Mouse (Mus musculus): ENCODE data around the gene Pnkp. TPM values are rescaled to one million over a fixed set of nuclear protein-coding genes. Genes with fewer than 3 reads are reported as not detected.

The Pnkp gene
- polyA plus RNA-seq, 1 experiment from 2014 or later = 26.6 TPM

GRCm38 (mm10) chr7:44815721-44816469 lies 41.0 kb upstream of the Pnkp start, which contains the start of the genes Nup62 and Il4i1:
TSS of gene Nup62 (plus strand) at chr7:44816088.
TSS of gene Il4i1 (plus strand) at chr7:44816387.
- Histone ChIP-seq H3K36me3 (ENCODE audit: control insufficient read depth, insufficient read depth, low read length) (peaks cover 17% of the 10 kb centered on the region; the same call in 1 of the 2 replicates), H3K4me3 (ENCODE audit: low read length) (peak within 1 kb of the TSS; percentile 82), H3K4me1 (ENCODE audit: control insufficient read depth, insufficient read depth, low read length) (peaks cover 35% of the 10 kb centered on the region), H3K9me3 (ENCODE audit: control insufficient read depth, low read length) (no peaks in the 10 kb centered on the region), H3K9ac (ENCODE audit: low read depth, low read length) (peak within 1 kb of the TSS; percentile 95), H3K4me2 (ENCODE audit: low read depth, low read length) (peak within 1 kb of the TSS; percentile 79), H3K27me3 (replicated peaks; ENCODE audit: control insufficient read depth, insufficient read depth, low read length) (no peaks in the 10 kb centered on the region), H3K27ac (ENCODE audit: low read length) (peak within 1 kb of the TSS; percentile 98)
- WGBS = under 1% methylated on average over 62 of the region's 62 CpGs
- ATAC-seq = peak; percentile 94

- Histone ChIP-seq H3K36me3 (ENCODE audit: control insufficient read depth, insufficient read depth, low read length) (peaks cover 14% of the 10 kb centered on the region; the same call in 1 of the 2 replicates), H3K4me1 (ENCODE audit: control insufficient read depth, insufficient read depth, low read length) (peaks cover 38% of the 10 kb centered on the region), H3K4me3 (ENCODE audit: low read length) (peak within 1 kb of the TSS; percentile 82), H3K9ac (ENCODE audit: low read depth, low read length) (peak within 1 kb of the TSS; percentile 95), H3K9me3 (ENCODE audit: control insufficient read depth, low read length) (no peaks in the 10 kb centered on the region), H3K4me2 (ENCODE audit: low read depth, low read length) (peak within 1 kb of the TSS; percentile 79), H3K27ac (ENCODE audit: low read length) (peak within 1 kb of the TSS; percentile 98), H3K27me3 (replicated peaks; ENCODE audit: control insufficient read depth, insufficient read depth, low read length) (no peaks in the 10 kb centered on the region)
- WGBS = under 1% methylated on average over 50 of the region's 57 CpGs
- ATAC-seq = peak; percentile 51
These were observed 40.4 kb upstream of the Pnkp start, which contains the start of gene Atf5 for GRCm38 (mm10) chr7:44816470-44817021. TSS of gene Atf5 (minus strand) at chr7:44816658.

GRCm38 (mm10) chr7:44817441-44817840 lies 39.5 kb upstream of the Pnkp start:
- Histone ChIP-seq H3K4me3 (ENCODE audit: low read length) (peak overlapping the region; percentile 82), H3K27ac (ENCODE audit: low read length) (peak overlapping the region; percentile 98), H3K4me2 (ENCODE audit: low read depth, low read length) (peak overlapping the region; percentile 79), H3K27me3 (replicated peaks; ENCODE audit: control insufficient read depth, insufficient read depth, low read length) (no peaks in the 10 kb centered on the region), H3K9me3 (ENCODE audit: control insufficient read depth, low read length) (no peaks in the 10 kb centered on the region), H3K36me3 (ENCODE audit: control insufficient read depth, insufficient read depth, low read length) (peaks cover 7% of the 10 kb centered on the region; the same call in 1 of the 2 replicates), H3K9ac (ENCODE audit: low read depth, low read length) (peak overlapping the region; percentile 95), H3K4me1 (ENCODE audit: control insufficient read depth, insufficient read depth, low read length) (peaks cover 40% of the 10 kb centered on the region)
- WGBS = 17% methylated on average over 3 of the region's 3 CpGs
- no peak for ATAC-seq

GRCm38 (mm10) chr7:44818164-44818563 lies 38.8 kb upstream of the Pnkp start:
- 0 out of 2 replicates have a peak, but pooled peaks cover 3% of the 10 kb centered on the region for H3K36me3 ChIP-seq (ENCODE audit: control insufficient read depth, insufficient read depth, low read length)
- H3K4me3 ChIP-seq (ENCODE audit: low read length) = peak overlapping the region; percentile 82
- H3K4me2 ChIP-seq (ENCODE audit: low read depth, low read length) = peak overlapping the region; percentile 79
- no peak for ATAC-seq
- no peaks in the 10 kb centered on the region for H3K27me3 ChIP-seq (replicated peaks; ENCODE audit: control insufficient read depth, insufficient read depth, low read length)
- 12% methylated on average over 2 of the region's 2 CpGs for WGBS
- H3K4me1 ChIP-seq (ENCODE audit: control insufficient read depth, insufficient read depth, low read length) = peaks cover 45% of the 10 kb centered on the region
- peak overlapping the region; percentile 98; the same call in 1 of the 2 replicates for H3K27ac ChIP-seq (ENCODE audit: low read length)
- peak overlapping the region; percentile 65; the same call in 1 of the 2 replicates for H3K9ac ChIP-seq (ENCODE audit: low read depth, low read length)
- H3K9me3 ChIP-seq (ENCODE audit: control insufficient read depth, low read length) = no peaks in the 10 kb centered on the region

- WGBS = 36% methylated on average over 6 of the region's 6 CpGs
- peak overlapping the region; percentile 82 for H3K4me3 ChIP-seq (ENCODE audit: low read length)
- ATAC-seq = no peak
- peaks cover 47% of the 10 kb centered on the region for H3K4me1 ChIP-seq (ENCODE audit: control insufficient read depth, insufficient read depth, low read length)
- H3K27me3 ChIP-seq (replicated peaks; ENCODE audit: control insufficient read depth, insufficient read depth, low read length) = no peaks in the 10 kb centered on the region
- H3K4me2 ChIP-seq (ENCODE audit: low read depth, low read length) = peak overlapping the region; percentile 79
- no peaks in the 10 kb centered on the region for H3K9me3 ChIP-seq (ENCODE audit: control insufficient read depth, low read length)
- no peaks in the 10 kb centered on the region for H3K36me3 ChIP-seq (ENCODE audit: control insufficient read depth, insufficient read depth, low read length)
- peak overlapping the region; percentile 44 for H3K27ac ChIP-seq (ENCODE audit: low read length)
- peak overlapping the region; percentile 65 for H3K9ac ChIP-seq (ENCODE audit: low read depth, low read length)
These were observed 38.1 kb upstream of the Pnkp start for GRCm38 (mm10) chr7:44818751-44819235.

- H3K36me3 ChIP-seq (ENCODE audit: control insufficient read depth, insufficient read depth, low read length) = no peaks in the 10 kb centered on the region
- H3K9ac ChIP-seq (ENCODE audit: low read depth, low read length) = peak overlapping the region; percentile 65
- H3K27ac ChIP-seq (ENCODE audit: low read length) = peak overlapping the region; percentile 44; the same call in 1 of the 2 replicates
- 89% methylated on average over 2 of the region's 2 CpGs for WGBS
- H3K4me1 ChIP-seq (ENCODE audit: control insufficient read depth, insufficient read depth, low read length) = peaks cover 47% of the 10 kb centered on the region
- peak overlapping the region; percentile 79 for H3K4me2 ChIP-seq (ENCODE audit: low read depth, low read length)
- ATAC-seq = no peak
- H3K27me3 ChIP-seq (replicated peaks; ENCODE audit: control insufficient read depth, insufficient read depth, low read length) = no peaks in the 10 kb centered on the region
- no peaks in the 10 kb centered on the region for H3K9me3 ChIP-seq (ENCODE audit: control insufficient read depth, low read length)
- peak overlapping the region; percentile 82 for H3K4me3 ChIP-seq (ENCODE audit: low read length)
These were observed 37.5 kb upstream of the Pnkp start for GRCm38 (mm10) chr7:44819391-44819790.

GRCm38 (mm10) chr7:44819863-44820262 lies 37.1 kb upstream of the Pnkp start:
- Histone ChIP-seq H3K9me3 (ENCODE audit: control insufficient read depth, low read length) (no peaks in the 10 kb centered on the region), H3K4me1 (ENCODE audit: control insufficient read depth, insufficient read depth, low read length) (peaks cover 46% of the 10 kb centered on the region), H3K27me3 (replicated peaks; ENCODE audit: control insufficient read depth, insufficient read depth, low read length) (no peaks in the 10 kb centered on the region), H3K9ac (ENCODE audit: low read depth, low read length) (peak overlapping the region; percentile 65), H3K4me2 (ENCODE audit: low read depth, low read length) (peak overlapping the region; percentile 5; the same call in 1 of the 2 replicates), H3K4me3 (ENCODE audit: low read length) (peak overlapping the region; percentile 2; the same call in 1 of the 2 replicates), H3K27ac (ENCODE audit: low read length) (no peak overlapping the region), H3K36me3 (ENCODE audit: control insufficient read depth, insufficient read depth, low read length) (no peaks in the 10 kb centered on the region)
- 54% methylated on average over 5 of the region's 5 CpGs for WGBS
- no peak for ATAC-seq

- Histone ChIP-seq H3K27ac (ENCODE audit: low read length) (no peak overlapping the region), H3K4me1 (ENCODE audit: control insufficient read depth, insufficient read depth, low read length) (peaks cover 42% of the 10 kb centered on the region), H3K9ac (ENCODE audit: low read depth, low read length) (no peak overlapping the region), H3K36me3 (ENCODE audit: control insufficient read depth, insufficient read depth, low read length) (no peaks in the 10 kb centered on the region), H3K4me2 (ENCODE audit: low read depth, low read length) (no peak overlapping the region), H3K4me3 (ENCODE audit: low read length) (no peak overlapping the region), H3K27me3 (replicated peaks; ENCODE audit: control insufficient read depth, insufficient read depth, low read length) (no peaks in the 10 kb centered on the region), H3K9me3 (ENCODE audit: control insufficient read depth, low read length) (no peaks in the 10 kb centered on the region)
- WGBS = 67% methylated on average over 3 of the region's 3 CpGs
- no peak for ATAC-seq
These were observed 36.4 kb upstream of the Pnkp start for GRCm38 (mm10) chr7:44820525-44820924.
